Mouse (Mus musculus): Measurements from ENCODE around the gene Cavin1. TPM values are rescaled to one million over a fixed set of nuclear protein-coding genes. Genes with fewer than 3 reads are reported as not detected.

Gene Cavin1
- polyA plus RNA-seq, 1 experiment from 2014 or later, result 40.0 TPM

DNA sequence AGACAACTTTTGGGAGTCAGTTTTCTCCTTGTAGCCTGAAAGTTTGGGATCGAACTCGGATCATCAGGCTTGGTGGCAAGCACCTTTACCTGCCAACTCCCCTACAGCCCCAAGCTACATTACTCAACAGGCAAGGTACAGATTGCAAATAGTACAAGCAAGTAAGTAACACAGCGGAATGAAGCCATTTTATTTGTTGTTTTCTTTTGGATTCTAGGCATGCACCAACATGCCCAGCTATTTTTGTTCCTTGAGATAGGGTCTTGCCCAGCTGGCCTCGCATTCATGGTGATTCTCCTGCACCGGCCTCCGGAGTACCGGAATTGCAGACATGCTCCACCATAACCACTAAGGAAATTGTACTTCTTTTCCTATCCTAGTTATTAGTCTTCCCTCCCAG, 2.6 kb upstream of the Cavin1 start:
- H3K4me3 ChIP-seq (ENCODE audit: low read depth, low read length), result no peak overlapping the region
- H3K27ac ChIP-seq (ENCODE audit: low read length), result no peak overlapping the region
- 92% methylated on average over 7 of the region's 7 CpGs for WGBS
- H3K27me3 ChIP-seq (ENCODE audit: control insufficient read depth, insufficient read depth, low read depth, low read length), result peaks cover 49% of the 10 kb centered on the region
- H3K4me2 ChIP-seq (ENCODE audit: low read length), result no peak overlapping the region
- ATAC-seq, result no peak
- no peaks in the 10 kb centered on the region for H3K36me3 ChIP-seq (ENCODE audit: control insufficient read depth, insufficient read depth, low read length)
- H3K4me1 ChIP-seq (ENCODE audit: control insufficient read depth, insufficient read depth, low read length), result peaks cover 10% of the 10 kb centered on the region
- no peak overlapping the region for H3K9ac ChIP-seq (ENCODE audit: low read depth, low read length)
- no peaks in the 10 kb centered on the region for H3K9me3 ChIP-seq (replicated peaks; ENCODE audit: control insufficient read depth, low read length, poor library complexity, severe bottlenecking)

DNA sequence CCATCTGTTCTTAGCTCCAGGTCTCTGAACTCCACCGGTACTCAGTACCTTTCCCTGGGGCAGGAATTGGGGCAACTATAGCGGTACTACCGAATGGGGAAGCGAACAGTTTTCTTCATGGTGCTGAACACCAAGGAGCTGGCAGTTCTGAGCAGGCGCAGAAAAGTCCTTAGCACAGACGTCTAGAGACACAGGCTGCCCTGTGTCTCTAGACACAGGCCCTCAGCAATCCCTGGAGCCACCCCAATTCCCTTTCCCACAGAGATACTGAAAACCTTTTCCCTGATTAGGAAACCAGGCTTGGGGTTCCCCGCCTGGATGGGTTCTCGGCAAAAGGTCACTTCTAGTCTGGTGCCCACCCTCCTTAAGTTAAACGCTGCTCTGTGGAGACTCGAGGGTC, 768 bp upstream of the Cavin1 start:
- no peaks in the 10 kb centered on the region for H3K9me3 ChIP-seq (replicated peaks; ENCODE audit: control insufficient read depth, low read length, poor library complexity, severe bottlenecking)
- H3K4me2 ChIP-seq (ENCODE audit: low read length), result no peak overlapping the region
- H3K36me3 ChIP-seq (ENCODE audit: control insufficient read depth, insufficient read depth, low read length), result no peaks in the 10 kb centered on the region
- no peak for ATAC-seq
- H3K27ac ChIP-seq (ENCODE audit: low read length), result no peak overlapping the region
- 64% methylated on average over 10 of the region's 10 CpGs for WGBS
- H3K4me1 ChIP-seq (ENCODE audit: control insufficient read depth, insufficient read depth, low read length), result peaks cover 10% of the 10 kb centered on the region
- peaks cover 65% of the 10 kb centered on the region for H3K27me3 ChIP-seq (ENCODE audit: control insufficient read depth, insufficient read depth, low read depth, low read length)
- no peak overlapping the region for H3K9ac ChIP-seq (ENCODE audit: low read depth, low read length)
- H3K4me3 ChIP-seq (ENCODE audit: low read depth, low read length), result no peak overlapping the region

DNA sequence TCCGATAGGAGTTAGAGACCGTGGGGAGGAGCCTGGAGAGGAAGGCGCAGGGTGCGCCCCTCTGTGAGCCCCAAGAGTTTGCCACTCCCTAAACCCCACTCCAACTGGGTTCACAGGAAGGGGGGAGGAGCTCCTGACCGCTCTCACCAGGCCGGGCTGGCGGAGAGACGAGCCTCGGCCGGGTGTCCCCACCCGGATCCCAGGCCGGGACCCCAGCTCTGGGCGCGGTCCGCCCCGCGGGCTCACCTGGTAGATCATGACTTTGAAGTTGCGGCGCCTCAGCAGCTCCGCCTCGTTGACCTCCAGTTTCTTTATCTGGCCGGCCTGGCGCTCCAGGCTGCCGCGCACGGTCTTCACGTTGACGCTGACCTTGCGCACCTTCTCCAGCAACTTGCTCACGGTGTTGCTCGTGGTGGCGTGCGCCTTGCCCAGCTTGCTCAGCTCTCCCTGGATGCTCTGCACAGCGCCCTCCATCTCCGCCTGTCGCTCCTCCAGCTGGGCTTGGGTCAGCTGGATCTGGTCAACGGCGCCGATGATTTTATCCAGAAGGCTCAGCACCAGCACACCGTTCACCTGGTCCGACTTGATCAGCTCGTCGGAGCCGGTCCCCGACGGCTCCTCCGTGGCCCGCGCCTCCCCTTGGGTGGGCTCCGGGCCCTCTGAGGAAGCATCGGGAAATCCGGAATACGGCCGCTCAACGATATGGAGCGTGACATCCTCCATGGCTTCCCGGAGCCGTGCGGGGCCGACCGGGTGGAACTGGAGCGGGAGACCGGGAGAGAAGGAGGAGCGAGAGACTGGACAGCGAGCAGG, 737 bp downstream of the Cavin1 start:
- Histone ChIP-seq H3K4me2 (ENCODE audit: low read length) (peak overlapping the region; percentile 54), H3K27me3 (ENCODE audit: control insufficient read depth, insufficient read depth, low read depth, low read length) (peaks cover 66% of the 10 kb centered on the region), H3K4me3 (ENCODE audit: low read depth, low read length) (peak overlapping the region; percentile 39), H3K4me1 (ENCODE audit: control insufficient read depth, insufficient read depth, low read length) (peaks cover 10% of the 10 kb centered on the region), H3K9ac (ENCODE audit: low read depth, low read length) (peak overlapping the region; percentile 55), H3K36me3 (ENCODE audit: control insufficient read depth, insufficient read depth, low read length) (no peaks in the 10 kb centered on the region), H3K27ac (ENCODE audit: low read length) (peak overlapping the region; percentile 18; the same call in 1 of the 2 replicates), H3K9me3 (replicated peaks; ENCODE audit: control insufficient read depth, low read length, poor library complexity, severe bottlenecking) (no peaks in the 10 kb centered on the region)
- ATAC-seq, result no peak
- 1% methylated on average over 65 of the region's 65 CpGs for WGBS

DNA sequence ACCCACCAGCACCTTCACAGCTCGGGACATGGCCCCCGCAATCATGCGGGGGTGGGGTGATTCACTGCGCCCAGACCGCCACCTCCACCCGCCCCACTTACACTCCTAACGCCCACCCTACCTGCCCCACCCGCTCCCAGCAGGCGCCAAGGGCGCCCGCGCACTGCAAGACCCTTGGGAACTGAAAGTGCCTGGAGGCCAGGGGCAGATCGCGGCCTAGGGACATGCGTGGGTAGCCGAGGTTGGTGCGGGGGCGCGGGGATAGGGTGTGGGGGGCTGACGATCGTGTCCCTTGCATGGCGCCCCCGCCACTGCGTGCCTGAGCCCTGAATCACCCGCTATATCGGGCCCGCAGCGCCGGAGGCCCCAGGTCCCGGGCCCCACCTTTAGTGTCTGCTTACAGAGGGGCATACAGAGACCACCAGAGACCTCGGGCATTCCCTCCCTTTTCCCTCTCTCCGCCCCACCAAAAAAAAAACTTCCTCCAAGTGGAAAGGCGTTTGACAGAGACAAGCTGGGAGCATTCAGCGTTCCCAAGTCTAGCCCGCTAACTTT, 1.4 kb downstream of the Cavin1 start:
- H3K27me3 ChIP-seq (ENCODE audit: control insufficient read depth, insufficient read depth, low read depth, low read length), result peaks cover 66% of the 10 kb centered on the region
- no peaks in the 10 kb centered on the region for H3K36me3 ChIP-seq (ENCODE audit: control insufficient read depth, insufficient read depth, low read length)
- peak overlapping the region; percentile 39 for H3K4me3 ChIP-seq (ENCODE audit: low read depth, low read length)
- no peaks in the 10 kb centered on the region for H3K9me3 ChIP-seq (replicated peaks; ENCODE audit: control insufficient read depth, low read length, poor library complexity, severe bottlenecking)
- peak overlapping the region; percentile 54 for H3K4me2 ChIP-seq (ENCODE audit: low read length)
- peaks cover 10% of the 10 kb centered on the region for H3K4me1 ChIP-seq (ENCODE audit: control insufficient read depth, insufficient read depth, low read length)
- 12% methylated on average over 25 of the region's 35 CpGs for WGBS
- ATAC-seq, result no peak
- H3K27ac ChIP-seq (ENCODE audit: low read length), result no peak overlapping the region
- H3K9ac ChIP-seq (ENCODE audit: low read depth, low read length), result peak overlapping the region; percentile 20; the same call in 1 of the 2 replicates

DNA sequence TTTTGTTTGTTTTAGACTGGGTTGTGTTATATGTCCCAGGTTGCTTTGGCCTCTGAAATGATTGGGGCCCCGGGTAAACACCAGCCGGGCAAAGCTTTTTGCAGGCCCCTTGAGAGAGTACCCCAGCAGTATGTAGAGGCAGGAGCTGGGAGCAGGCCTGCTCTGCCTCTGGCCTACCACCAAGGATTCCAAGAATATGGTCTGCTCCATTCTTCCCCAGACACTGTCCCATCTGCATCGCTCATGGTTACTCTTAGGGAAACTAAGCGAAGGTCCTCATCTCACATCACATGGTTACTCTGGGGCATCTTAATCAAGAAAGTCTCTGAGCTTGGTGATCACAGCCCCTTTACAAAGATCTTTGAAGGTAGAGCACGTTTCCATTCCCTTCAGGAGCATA, 2.2 kb downstream of the Cavin1 start:
- peaks cover 10% of the 10 kb centered on the region for H3K4me1 ChIP-seq (ENCODE audit: control insufficient read depth, insufficient read depth, low read length)
- 73% methylated on average over 5 of the region's 5 CpGs for WGBS
- H3K9ac ChIP-seq (ENCODE audit: low read depth, low read length), result no peak overlapping the region
- no peak for ATAC-seq
- 0 out of 2 replicates have a peak overlapping the region, but pooled peaks have one; percentile 7 for H3K4me2 ChIP-seq (ENCODE audit: low read length)
- no peaks in the 10 kb centered on the region for H3K36me3 ChIP-seq (ENCODE audit: control insufficient read depth, insufficient read depth, low read length)
- no peak overlapping the region for H3K27ac ChIP-seq (ENCODE audit: low read length)
- H3K4me3 ChIP-seq (ENCODE audit: low read depth, low read length), result no peak overlapping the region
- H3K9me3 ChIP-seq (replicated peaks; ENCODE audit: control insufficient read depth, low read length, poor library complexity, severe bottlenecking), result no peaks in the 10 kb centered on the region
- H3K27me3 ChIP-seq (ENCODE audit: control insufficient read depth, insufficient read depth, low read depth, low read length), result peaks cover 63% of the 10 kb centered on the region

DNA sequence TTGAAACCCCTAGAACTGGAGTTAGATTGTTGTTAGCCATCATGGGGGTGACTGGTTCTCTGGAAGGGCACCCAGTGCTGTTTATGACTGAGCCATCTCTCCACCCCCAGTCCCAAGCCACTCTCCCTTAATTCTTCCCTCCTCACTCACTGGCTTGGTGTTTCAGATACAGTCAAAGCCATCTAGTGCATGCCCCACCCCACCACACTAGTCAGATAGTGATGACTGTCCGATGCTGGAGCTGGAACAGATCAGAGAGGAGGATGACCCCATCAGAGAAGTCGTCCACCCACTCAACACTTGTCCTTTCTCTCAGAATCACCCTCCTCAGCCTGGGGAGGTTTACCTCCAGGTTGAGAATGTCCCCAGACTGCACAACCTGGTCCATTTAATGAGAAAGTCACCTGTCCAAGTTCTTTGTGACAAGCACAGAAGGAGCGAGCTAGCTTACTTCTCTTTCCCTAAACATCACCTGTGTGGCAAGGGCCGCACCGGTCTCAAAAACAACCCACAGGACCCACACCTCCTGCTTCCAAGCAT, 2.7 kb downstream of the Cavin1 start:
- H3K9ac ChIP-seq (ENCODE audit: low read depth, low read length), result no peak overlapping the region
- peaks cover 61% of the 10 kb centered on the region for H3K27me3 ChIP-seq (ENCODE audit: control insufficient read depth, insufficient read depth, low read depth, low read length)
- no peaks in the 10 kb centered on the region for H3K36me3 ChIP-seq (ENCODE audit: control insufficient read depth, insufficient read depth, low read length)
- H3K4me3 ChIP-seq (ENCODE audit: low read depth, low read length), result no peak overlapping the region
- 80% methylated on average over 5 of the region's 5 CpGs for WGBS
- H3K9me3 ChIP-seq (replicated peaks; ENCODE audit: control insufficient read depth, low read length, poor library complexity, severe bottlenecking), result no peaks in the 10 kb centered on the region
- H3K27ac ChIP-seq (ENCODE audit: low read length), result no peak overlapping the region
- no peak for ATAC-seq
- H3K4me1 ChIP-seq (ENCODE audit: control insufficient read depth, insufficient read depth, low read length), result peaks cover 10% of the 10 kb centered on the region
- 0 out of 2 replicates have a peak overlapping the region, but pooled peaks have one; percentile 7 for H3K4me2 ChIP-seq (ENCODE audit: low read length)

DNA sequence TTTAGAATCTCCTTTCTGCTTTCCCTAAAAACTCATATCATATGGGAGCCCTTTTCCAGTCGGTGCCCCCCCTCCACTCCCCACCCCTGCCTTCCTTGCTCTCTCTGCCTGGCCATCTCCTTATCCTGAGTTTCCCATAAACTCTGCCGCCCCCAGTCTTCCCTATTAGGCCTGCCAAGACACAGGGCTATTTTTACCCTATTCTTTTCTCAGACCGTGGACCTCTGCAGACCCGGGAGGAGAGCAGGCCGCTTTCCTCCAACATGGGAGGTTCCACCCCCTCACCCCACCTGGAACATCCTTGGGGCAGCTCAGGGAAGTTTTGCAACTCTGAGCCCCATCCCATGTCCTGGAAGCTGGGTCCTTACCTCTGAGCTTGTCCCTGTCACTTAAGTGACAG, 3.3 kb downstream of the Cavin1 start:
- 65% methylated on average over 5 of the region's 5 CpGs for WGBS
- Histone ChIP-seq H3K9ac (ENCODE audit: low read depth, low read length) (no peak overlapping the region), H3K4me2 (ENCODE audit: low read length) (no peak overlapping the region), H3K4me3 (ENCODE audit: low read depth, low read length) (no peak overlapping the region), H3K27me3 (ENCODE audit: control insufficient read depth, insufficient read depth, low read depth, low read length) (peaks cover 56% of the 10 kb centered on the region), H3K4me1 (ENCODE audit: control insufficient read depth, insufficient read depth, low read length) (peaks cover 10% of the 10 kb centered on the region), H3K9me3 (replicated peaks; ENCODE audit: control insufficient read depth, low read length, poor library complexity, severe bottlenecking) (no peaks in the 10 kb centered on the region), H3K36me3 (ENCODE audit: control insufficient read depth, insufficient read depth, low read length) (no peaks in the 10 kb centered on the region), H3K27ac (ENCODE audit: low read length) (no peak overlapping the region)
- ATAC-seq, result no peak

DNA sequence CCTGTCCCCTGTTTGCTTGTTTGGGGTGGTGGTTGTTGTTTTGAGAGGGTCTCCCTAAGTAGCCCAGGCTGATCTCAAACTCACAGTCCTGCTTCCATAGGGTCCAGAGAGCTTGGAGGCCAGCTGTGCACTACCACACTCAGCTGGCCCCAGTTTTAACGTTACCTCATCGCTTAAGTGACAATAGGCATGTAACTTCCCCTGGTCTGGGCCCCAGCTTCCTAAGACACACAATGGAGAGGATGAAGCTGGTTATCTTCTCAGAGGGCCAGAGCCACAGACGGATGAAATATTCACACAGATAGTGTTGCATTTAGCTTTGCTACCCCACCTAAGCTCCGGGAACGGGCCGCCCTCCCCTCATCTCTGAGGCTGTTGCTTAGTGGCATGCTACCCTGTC, 4.9 kb downstream of the Cavin1 start:
- H3K27me3 ChIP-seq (ENCODE audit: control insufficient read depth, insufficient read depth, low read depth, low read length), result peaks cover 41% of the 10 kb centered on the region
- H3K9ac ChIP-seq (ENCODE audit: low read depth, low read length), result no peak overlapping the region
- H3K4me3 ChIP-seq (ENCODE audit: low read depth, low read length), result no peak overlapping the region
- no peak overlapping the region for H3K4me2 ChIP-seq (ENCODE audit: low read length)
- no peak overlapping the region for H3K27ac ChIP-seq (ENCODE audit: low read length)
- 74% methylated on average over 6 of the region's 6 CpGs for WGBS
- ATAC-seq, result no peak
- H3K9me3 ChIP-seq (replicated peaks; ENCODE audit: control insufficient read depth, low read length, poor library complexity, severe bottlenecking), result no peaks in the 10 kb centered on the region
- H3K36me3 ChIP-seq (ENCODE audit: control insufficient read depth, insufficient read depth, low read length), result no peaks in the 10 kb centered on the region
- peaks cover 11% of the 10 kb centered on the region for H3K4me1 ChIP-seq (ENCODE audit: control insufficient read depth, insufficient read depth, low read length)

DNA sequence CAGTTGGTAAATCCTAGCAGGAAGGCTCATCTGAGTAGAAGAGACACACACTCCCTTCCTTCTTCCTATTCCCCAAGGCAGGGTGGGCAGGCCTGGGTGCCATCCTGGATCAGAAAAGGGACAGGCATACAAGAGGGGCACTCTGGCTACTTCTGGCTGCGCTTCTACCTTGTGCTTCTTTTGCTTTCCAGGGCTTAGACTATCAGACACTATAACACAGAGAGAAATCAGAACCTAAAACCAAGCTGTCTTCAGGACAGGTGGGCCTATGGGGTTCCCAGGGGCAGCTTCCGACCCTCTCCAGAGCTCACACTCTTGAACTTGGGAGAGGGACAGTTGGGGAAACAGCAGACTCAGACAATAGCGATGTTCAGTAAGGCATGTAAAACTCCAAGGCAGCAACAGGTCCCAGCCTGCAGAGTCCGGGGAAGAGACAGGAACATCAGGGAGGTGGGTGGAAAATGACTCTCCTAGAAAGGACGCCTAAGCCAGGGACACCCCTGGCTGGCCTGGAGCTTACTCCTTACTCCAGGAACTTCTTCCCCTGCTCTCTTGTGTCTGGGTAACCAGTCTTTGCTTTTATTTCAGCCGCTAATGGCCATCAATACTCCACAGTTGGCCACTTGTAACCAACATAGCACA, 5.7 kb downstream of the Cavin1 start:
- Histone ChIP-seq H3K27me3 (ENCODE audit: control insufficient read depth, insufficient read depth, low read depth, low read length) (peaks cover 34% of the 10 kb centered on the region), H3K4me2 (ENCODE audit: low read length) (no peak overlapping the region), H3K4me1 (ENCODE audit: control insufficient read depth, insufficient read depth, low read length) (peaks cover 12% of the 10 kb centered on the region), H3K4me3 (ENCODE audit: low read depth, low read length) (no peak overlapping the region), H3K27ac (ENCODE audit: low read length) (no peak overlapping the region), H3K9me3 (replicated peaks; ENCODE audit: control insufficient read depth, low read length, poor library complexity, severe bottlenecking) (no peaks in the 10 kb centered on the region), H3K9ac (ENCODE audit: low read depth, low read length) (no peak overlapping the region), H3K36me3 (ENCODE audit: control insufficient read depth, insufficient read depth, low read length) (no peaks in the 10 kb centered on the region)
- WGBS, result 82% methylated on average over 6 of the region's 6 CpGs
- no peak for ATAC-seq
